Mouse (Mus musculus): ENCODE results near the gene Cldn3.
A peak's percentile ranks its signal among the peaks of the same experiment; 100 is the strongest.

The Cldn3 gene

DNA sequence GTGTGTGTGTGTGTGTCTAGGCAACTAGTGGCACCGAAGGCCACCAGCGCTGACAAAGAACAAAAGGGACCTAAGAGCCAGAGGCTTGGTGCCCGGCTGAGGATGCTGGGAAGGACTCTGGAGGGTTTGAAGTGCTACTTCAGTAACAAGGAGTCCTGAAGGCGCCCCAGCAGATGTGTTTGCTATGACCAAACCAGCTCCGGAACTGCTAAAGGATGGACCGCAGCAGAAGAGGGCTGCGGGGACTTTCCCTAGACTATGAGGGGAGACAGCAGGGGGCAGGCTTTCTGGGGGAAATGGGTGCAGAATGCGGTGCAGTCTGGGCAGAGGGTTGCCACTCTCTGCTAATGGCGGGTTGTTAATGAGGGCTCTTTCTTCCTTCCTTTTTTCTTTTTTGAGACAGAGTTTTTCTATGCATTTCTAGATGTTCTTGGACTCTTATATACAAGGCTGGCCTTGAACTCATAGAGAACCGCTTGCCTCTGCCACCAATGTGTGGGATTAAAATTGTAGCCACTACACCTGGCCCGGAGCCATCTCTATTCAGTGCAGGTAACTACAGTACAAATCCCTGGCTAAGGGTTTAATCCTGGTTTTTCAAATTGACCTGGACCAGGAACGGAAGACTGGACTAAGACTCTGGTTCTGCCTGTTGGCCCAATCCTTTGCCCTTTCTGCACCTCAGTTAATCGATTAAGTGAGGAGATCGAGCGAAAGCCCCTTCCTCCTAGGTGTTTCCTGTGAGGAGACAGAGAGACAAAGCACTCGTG, 22.0 kb downstream of the Cldn3 start:
- DNase-seq = peak; percentile 46 to 74

- peak; percentile 100 for DNase-seq
These were observed 22.9 kb downstream of the Cldn3 start, which contains the start of gene Abhd11 for GRCm38 (mm10) chr5:135008671-135009589. Gene Abhd11, plus strand, starts transcription at chr5:135009152.

DNA sequence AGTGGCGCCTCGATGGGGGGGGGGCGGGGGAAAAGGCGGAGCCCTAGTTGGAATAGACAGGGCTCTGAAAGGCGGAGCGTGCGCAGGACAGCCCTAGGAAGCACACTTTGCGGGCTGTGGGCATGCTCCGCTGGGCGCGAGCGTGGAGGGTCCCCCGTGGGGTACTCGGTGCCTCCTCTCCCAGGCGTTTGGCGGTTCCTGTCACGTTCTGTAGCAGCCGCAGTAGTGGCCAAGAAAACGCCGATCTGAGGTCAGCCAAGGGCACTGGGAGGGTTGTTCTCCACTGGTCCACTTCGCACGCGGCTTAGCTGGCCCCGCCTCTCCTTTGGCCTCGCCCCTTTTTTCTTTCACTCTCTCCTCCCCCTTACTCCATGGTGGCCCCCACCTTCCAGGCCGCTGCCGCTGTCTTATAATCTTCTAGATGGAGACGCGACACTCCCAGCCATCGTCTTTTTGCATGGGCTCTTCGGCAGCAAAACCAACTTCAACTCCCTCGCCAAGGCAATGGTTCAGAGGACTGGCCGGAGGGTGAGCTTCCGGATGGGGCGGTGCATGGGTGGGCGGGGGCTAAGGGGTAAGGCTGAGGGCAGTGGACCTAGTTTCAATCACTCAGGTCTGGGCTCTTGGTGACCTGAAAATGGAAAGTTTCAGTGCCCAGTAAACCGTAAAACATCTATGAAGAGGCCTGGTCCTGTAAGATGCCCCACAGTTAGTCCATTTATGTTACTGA, 23.7 kb downstream of the Cldn3 start:
- DNase-seq = peak; percentile 91 to 93

GRCm38 (mm10) chr5:135010320-135010709, 24.3 kb downstream of the Cldn3 start:
- DNase-seq = no peak

- DNase-seq = no peak
These were observed 25.1 kb downstream of the Cldn3 start for GRCm38 (mm10) chr5:135010841-135011743.

- DNase-seq = no peak
These were observed 26.0 kb downstream of the Cldn3 start for GRCm38 (mm10) chr5:135011809-135012613.

- peak; percentile 87 to 94 for DNase-seq
These were observed 26.8 kb downstream of the Cldn3 start for GRCm38 (mm10) chr5:135012671-135013441.

DNA sequence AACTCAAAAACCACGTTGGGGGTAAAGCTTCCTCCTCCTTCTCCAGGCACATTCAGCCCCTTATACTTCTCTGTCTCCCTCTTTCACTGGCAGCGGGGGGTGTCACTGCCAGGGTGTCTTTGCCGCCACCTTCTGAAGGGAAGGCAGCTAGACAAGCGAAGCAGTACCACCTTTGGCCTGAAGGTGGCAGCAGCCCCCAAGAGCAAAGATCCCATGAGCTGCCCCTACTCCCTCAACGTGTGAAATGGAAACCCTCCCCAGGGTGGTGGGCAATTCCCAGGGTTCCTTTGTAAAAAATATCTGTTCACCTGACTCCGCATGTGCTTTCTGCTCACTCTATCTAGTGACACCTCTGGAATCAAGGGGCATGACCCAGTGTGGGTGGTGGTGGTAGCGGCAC, 29.5 kb downstream of the Cldn3 start:
- peak; percentile 86 to 94 for DNase-seq

GRCm38 (mm10) chr5:135016224-135016759, 30.3 kb downstream of the Cldn3 start:
- peak; percentile 24 to 37 for DNase-seq

GRCm38 (mm10) chr5:135021814-135022213, 35.8 kb downstream of the Cldn3 start:
- peak; percentile 92 to 94 for DNase-seq

- peak; percentile 87 to 89 for DNase-seq
These were observed 37.5 kb downstream of the Cldn3 start, which contains the start of gene Stx1a for GRCm38 (mm10) chr5:135023344-135024173. Gene Stx1a, plus strand, starts transcription at chr5:135023482.

DNA sequence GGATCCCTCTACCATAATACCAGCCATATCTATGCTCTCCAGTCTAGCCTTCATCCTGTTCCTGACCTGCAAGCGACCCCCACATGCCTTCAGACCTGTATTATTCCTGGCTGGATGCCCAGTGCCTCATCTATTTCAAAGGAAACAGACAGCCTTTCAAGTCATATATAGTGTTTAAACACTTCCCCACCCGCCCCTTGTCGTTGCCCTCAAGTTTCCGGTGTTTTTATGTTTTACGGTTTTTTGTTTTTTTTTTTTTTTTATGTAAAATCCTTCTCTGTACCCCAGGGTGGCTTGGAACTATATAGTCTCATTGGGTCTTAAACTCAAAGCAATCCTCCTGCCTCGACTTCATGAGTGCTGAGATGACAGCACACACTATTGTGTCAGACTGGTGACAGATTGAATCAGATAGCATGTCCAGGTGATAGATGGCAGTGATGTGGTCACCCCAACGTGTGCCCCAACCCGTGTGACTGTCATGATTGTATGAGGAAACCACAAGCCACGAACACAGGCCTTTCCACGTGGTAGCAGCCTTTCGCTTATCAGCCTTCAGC, 38.7 kb downstream of the Cldn3 start:
- DNase-seq = no peak

DNA sequence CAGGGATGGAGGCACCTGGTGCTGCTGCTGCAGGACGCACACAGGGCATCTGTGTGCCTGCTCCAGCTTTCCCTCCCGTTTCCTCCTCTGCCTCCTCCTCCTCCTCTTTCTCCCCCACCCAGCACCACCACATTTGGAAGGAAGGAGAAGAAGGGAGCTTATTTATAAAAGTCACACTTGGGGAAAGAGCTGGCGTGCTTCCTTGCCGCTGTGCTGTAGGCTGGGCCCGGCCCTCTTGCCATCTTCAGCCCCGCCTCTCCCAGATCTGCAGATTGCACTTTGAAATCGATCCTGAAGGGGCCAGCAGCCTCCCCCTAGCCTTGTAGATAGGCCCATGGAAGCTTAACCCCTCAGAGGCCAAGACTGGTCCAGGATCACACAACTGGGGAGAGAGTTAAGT, 39.9 kb downstream of the Cldn3 start:
- DNase-seq = no peak

DNA sequence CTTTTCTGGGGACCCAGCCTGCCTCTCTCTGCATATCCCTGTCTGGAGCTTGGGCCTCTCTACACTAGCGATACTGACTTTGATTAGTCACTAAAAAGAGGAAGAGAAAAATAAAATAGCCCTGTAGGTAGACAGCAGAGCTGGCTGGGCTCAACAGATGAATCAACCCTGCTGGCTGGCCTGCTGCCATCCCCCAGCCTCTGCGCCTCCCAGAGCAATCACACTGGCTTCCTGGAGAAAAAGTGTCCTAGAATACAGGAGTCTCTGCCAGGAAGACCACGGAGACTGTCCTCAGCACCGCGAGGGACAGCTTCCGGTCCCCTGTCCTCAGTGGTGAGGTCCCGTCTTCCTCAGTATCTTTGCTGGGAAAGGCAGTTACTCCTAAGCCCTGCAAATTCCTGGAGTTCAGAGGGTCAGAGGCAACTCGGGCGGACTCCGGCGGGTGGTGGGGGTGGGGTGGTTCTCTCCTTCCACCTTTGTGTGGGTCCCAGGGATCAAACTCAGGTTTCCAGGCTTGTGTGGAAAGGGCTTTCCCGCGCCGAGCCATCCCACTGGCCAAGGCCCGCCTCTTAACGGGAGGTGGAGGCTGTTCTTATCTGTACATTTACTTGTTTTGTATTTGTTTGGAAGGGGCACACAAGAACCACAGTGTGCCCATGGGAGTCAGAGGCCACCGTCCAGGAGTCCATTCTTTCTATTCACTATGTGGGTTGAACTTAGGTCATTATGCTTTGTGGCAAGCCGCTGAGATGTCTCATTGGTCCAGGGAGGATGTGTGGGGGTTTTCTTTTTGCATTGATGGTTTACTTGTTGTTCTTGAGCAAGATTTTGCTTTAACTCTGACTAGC, 43.2 kb downstream of the Cldn3 start:
- peak; percentile 51 to 75 for DNase-seq

DNA sequence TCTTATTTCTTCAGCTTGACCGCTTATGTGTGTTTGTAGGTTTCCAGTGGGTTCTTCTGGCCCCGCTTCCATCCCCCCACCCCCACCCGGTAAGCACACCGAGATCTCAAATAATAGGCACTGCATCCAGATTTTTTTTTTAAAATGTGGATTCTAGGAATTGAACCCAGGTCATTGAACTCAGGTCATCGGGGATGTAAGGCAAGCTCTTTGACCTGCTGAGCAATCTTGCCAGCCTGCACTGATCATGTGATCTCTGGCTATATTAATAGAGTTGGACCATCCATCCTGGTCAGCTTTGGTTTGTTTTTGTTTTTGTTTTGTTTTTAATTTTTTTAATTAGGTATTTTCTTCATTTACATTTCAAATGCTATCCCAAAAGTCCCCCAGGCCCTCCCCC, 46.6 kb downstream of the Cldn3 start:
- peak in 1 of 2 experiments; percentile 20 for DNase-seq

- DNase-seq = no peak
These were observed 48.6 kb downstream of the Cldn3 start for GRCm38 (mm10) chr5:135034593-135034992.

GRCm38 (mm10) chr5:135035608-135036359, 49.8 kb downstream of the Cldn3 start:
- peak; percentile 65 to 68 for DNase-seq

Data from kidney, postnatal 36 days (tissue).